Mouse (Mus musculus) spleen, adult 18-20 months (tissue): Measurements from ENCODE around the gene Thap12.

Experiments used
- DNase-seq, 2 experiments: peaks; one replicate each; pipeline ENCODE4 v3.0.0; 2022; ENCODE audit warnings: mixed read lengths in 2 of 2

Gene Thap12

DNA sequence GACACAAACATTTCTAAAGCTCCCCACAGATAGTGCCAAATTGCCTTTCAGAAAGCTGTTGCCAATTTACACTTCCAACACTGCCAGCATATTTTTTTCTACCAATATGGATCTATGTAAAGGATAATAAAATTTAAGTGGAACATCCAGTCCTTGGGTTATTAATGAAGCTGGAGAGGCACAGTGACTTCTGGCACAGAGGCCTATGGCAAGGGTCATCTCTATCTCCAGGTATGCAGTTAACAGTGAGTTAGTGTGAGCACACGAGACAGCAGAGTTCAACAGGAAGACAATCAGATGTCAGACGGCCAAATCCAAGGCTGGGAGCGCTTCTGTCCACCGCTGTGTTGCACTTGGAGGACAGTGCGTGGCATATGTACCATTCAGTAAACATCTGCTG is 4.9 kb upstream of the Thap12 start:
- DNase-seq = no peak

DNA sequence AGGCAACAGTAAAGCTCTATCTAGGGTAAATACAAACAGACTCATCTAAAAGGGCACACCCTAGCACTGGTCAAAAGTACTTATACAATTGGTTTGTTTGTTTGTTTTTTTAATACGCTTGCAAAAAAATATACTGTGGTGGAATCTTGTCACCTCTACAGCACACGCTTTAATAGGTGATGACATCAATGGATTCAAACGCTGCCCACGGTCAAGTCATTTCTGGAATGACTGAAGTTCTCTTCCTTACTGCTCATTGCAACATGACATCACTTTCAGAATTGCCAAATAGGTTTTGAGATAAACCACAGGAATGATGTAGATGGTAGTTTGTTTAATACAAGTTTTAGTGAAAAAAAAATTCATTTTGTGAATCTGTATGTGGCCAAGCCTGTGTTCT is 4.3 kb upstream of the Thap12 start:
- no peak for DNase-seq

GRCm38 (mm10) chr7:98701771-98702170 is 1.1 kb upstream of the Thap12 start:
- DNase-seq = no peak

- DNase-seq = peak in 1 of 2 experiments; percentile 53
Measured at GRCm38 (mm10) chr7:98703365-98703881, 520 bp downstream of the Thap12 start.

DNA sequence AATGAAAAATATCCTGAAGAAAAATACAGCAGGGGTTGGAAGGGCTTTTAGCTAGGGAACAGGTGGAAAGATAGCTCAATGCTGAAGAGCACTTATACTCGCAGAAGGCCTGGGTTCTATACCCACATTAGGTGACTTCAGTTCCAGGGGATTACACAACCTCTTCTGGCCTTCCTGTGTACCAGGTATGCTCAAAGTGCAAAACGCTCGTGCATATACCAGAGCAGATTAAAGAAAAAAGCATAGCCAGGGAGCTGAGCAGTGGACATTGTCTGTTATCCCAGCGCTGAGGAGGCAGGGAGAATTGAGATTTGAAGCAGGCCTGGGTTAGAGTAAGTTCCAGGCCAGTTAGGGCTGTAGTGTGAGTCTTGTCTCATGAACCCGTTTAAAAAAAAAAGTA is 1.4 kb downstream of the Thap12 start:
- no peak for DNase-seq

DNA sequence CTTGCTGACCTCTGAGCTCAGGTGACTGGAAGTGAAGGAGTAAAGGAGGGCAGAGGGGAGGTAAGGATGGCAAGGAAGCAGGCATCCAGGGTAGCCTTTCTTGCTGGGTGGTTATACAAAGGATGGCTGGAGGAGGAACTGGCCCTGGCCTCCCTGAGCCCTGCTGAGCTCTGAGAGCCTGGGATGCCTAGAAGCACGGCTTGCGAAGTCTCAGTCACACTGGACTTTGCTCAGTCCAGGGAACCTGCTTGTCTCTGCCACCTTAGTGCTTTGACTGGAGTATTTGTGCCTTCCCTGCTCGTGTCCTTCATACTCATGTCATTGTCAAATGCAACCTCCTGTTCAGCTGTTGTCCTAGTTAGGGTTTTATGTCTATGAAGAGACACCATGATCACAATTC is 10.8 kb downstream of the Thap12 start:
- DNase-seq = no peak

DNA sequence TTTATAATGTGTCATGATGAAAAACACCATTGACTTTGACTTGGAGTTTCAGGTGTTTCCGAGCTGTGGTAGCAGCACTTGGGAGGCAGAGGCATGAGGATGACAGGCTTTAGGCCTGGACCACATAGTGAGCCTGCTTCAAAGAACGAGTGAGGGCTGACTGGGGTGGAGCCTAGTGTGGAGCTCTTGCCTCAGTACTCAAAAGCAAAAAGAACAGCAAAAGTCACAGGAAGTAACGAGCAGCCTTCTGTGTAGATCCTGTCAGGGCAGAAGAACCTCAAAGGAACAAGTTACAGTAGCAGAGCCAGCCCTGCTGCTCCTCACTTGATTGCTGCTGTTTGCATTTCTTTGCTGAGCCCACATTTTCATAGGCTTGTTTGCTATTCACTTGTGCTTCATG is 14.5 kb downstream of the Thap12 start:
- DNase-seq = no peak

DNA sequence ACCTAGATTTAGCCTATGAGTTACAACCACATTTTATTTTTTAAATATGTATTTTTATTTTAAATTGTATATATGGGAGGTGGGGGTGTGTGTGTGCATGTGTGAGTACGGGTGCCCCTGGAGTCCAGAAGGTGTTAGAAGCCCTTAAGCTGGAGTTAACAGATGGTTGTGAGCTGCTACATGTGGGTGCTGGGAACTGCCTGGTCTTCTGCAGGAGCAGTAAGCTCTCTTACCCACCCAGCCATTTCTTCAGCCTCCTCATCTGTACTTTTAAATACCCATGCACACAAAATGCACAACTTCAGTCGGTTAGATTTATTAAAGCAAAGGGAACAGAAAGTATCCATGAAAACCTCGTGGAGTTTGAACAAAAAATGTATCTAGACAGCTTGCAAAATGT is 16.9 kb downstream of the Thap12 start:
- no peak for DNase-seq

- DNase-seq = no peak
Measured at GRCm38 (mm10) chr7:98720731-98721130, 17.8 kb downstream of the Thap12 start.

- DNase-seq = no peak
Measured at GRCm38 (mm10) chr7:98721172-98721571, 18.3 kb downstream of the Thap12 start.

- DNase-seq = no peak
Measured at GRCm38 (mm10) chr7:98721623-98722022, 18.7 kb downstream of the Thap12 start.

DNA sequence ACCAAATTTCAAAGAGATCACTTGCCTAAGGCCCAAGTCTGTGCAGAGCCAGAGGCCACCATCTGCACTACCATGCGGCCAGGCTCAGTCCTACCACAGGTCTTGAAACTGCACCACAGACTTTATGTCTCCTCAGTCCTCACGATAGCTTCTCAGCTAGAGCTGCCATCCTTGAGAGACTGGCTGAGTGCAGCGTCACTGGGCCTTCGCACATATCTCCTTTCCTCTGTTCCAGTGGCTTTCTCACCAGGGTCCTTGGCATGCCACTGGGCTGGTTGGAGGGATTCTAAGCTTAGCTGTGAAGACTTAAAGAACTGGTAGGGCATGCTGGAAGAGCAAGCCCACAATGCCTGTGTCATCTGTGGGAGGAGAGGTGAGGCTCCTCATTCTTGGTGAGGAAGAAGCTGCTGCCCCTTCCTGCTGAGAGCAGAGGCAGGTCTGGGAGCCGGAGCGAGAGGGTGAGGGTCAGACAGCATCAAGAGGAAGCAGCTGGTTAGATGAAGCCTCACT is 22.8 kb downstream of the Thap12 start:
- no peak for DNase-seq

DNA sequence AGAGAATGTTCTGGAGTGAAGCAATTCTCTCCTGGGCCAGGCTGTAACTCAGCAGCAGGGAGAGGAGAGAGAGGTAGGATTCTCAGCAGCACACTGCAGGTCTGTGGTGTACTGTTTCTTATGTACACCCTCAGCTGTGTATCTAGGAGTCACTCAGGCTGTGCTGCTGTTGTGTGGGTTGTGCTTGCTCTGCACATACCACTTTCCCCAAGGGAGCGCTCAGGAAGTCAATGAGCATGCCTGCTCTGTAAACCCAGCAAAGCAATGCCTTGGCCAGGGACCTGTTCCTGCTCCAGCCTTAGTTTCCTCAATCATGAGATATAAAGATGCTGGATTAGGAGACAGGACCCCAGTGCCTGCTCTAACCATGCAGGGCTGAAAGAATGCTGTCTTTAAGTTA is 25.1 kb downstream of the Thap12 start:
- no peak for DNase-seq

GRCm38 (mm10) chr7:98728499-98728898 is 25.6 kb downstream of the Thap12 start:
- DNase-seq = no peak

GRCm38 (mm10) chr7:98729661-98730271 is 26.9 kb downstream of the Thap12 start:
- DNase-seq = no peak

DNA sequence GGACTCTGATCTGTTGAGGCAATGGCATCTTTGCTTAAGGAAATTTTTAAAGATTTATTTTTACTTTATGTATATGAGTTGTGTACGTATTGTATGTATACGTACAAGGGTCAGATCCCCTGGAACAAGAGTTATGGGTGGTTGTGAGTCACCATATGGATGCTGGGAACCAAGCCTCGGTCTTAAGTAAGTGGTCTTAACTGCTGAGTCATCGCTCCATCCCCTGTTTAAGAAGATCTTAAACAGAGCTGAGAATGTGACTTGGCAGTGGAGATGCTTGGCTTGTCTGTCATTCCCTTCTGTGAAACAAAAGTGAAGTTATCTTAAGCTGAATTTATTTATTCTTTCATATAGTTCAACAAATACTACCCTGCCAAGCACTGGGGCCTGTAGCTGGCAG is 31.1 kb downstream of the Thap12 start:
- no peak for DNase-seq

GRCm38 (mm10) chr7:98734876-98735275 is 32.0 kb downstream of the Thap12 start:
- DNase-seq = no peak

DNA sequence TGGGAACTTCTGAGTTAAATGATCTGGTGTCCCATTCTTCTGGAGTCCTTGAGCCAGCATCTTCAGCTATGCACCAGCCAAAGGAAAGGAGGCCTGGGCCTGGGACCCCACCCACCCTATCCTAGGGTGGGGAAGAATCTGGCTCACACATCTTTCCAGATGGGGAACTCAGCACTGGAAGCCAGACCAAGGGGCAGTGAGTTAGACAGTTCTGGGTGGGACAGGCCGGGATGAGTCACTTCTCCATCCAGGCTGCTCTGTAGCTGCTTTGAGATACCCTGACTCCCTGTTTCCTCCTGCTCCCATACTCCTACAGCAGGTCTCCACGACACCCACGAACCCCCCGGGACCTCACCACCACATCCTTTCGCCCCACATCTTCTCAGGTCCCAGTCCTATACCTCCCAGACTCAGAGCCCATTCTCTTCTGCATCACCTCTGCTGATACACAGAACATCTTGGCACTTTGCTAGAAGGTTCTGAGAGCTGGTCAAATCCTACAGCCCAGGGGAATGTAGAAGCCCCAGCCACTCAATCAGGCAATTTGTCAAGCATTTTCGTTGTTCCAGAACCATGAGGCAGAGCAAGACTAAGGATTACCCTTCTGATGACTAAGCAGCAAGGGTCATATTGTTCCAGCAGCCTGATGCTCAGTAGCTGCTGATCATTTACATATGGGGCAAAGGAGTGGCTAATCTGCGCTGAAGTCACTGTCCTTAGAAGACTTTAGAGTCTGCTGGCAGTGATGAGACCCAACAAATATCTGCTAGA is 34.1 kb downstream of the Thap12 start:
- DNase-seq = no peak

- no peak for DNase-seq
Measured at GRCm38 (mm10) chr7:98740363-98740762, 37.5 kb downstream of the Thap12 start.

DNA sequence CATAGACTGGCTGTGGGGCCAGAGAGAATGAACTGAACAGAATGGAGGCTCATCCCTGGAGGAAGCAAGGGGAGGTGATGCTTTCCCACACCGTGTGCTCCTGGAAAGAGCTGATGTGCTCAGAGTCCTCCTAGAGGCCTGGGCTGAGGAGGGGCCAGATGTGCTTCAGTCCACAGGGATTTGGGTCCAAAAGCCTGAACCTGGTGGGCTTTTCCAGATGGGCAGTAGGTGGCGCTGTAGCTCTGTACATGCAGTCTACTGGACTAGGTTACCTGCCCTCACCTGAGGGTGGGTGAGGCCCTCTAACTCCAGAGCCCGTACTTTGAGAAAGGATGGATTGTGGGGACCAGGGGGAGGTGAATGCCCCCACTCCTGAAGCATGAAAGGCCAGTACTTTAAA is 40.4 kb downstream of the Thap12 start:
- peak; percentile 28 to 54 for DNase-seq

GRCm38 (mm10) chr7:98750404-98750803 is 47.5 kb downstream of the Thap12 start:
- DNase-seq = no peak

GRCm38 (mm10) chr7:98752680-98753079 is 49.8 kb downstream of the Thap12 start:
- DNase-seq = no peak

DNA sequence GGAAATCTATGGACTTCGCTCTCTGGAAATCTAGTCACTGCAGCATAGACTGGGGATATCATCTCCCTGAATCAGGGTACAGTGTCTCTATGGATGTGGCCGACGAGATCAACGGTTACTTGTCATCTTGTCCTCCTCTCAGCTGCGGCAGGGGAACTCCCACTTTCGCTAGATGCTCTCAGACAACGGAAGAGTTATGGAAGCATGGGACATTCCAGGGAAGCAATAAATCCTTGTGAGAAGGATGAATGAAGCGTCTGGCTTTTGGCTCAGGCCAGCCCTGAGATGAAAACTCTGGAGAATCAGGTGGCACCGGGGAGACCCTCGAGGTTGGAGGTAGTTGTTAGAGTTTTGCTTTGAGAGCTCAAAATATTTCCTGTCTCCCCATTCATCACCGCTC is 53.1 kb downstream of the Thap12 start:
- no peak for DNase-seq

- DNase-seq = no peak
Measured at GRCm38 (mm10) chr7:98756556-98756955, 53.7 kb downstream of the Thap12 start.
